Mouse (Mus musculus): Measurements from ENCODE around the gene Jak1.

GRCm38 (mm10) chr4:101254015-101254414 is 11.1 kb downstream of the Jak1 start:
- TF ChIP-seq CTCF (IDR thresholded peaks at IDR 0.05; ENCODE audit: low read depth, low read length) (no peak), POLR2A (IDR thresholded peaks at IDR 0.05; ENCODE audit: insufficient read depth, low read length) (no peak), EP300 (IDR thresholded peaks at IDR 0.05; ENCODE audit: insufficient read depth, low read depth, low read length) (no peak)
